Mouse (Mus musculus): ENCODE measurements around the gene Mettl26.

The Mettl26 gene

DNA sequence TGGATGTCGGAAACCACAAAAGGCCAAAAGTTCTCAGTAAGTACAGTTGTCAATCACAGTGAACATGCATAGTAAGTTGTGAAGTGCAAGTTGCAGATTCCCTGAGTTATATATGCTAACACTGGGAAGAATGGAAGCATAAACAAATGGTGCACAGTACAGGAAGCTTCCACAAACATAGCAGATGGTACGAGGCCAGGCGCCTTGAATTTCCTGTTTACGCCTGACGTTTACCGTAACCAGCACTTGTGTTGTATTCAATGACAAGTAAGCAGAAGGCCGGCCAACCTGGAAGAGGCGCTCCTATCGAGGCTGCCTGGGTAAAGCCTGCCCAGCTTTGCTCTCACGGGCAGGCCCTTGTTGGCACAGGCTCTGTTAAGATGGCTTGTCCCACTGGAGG is 12.6 kb downstream of the Mettl26 start:
- no peak for DNase-seq

DNA sequence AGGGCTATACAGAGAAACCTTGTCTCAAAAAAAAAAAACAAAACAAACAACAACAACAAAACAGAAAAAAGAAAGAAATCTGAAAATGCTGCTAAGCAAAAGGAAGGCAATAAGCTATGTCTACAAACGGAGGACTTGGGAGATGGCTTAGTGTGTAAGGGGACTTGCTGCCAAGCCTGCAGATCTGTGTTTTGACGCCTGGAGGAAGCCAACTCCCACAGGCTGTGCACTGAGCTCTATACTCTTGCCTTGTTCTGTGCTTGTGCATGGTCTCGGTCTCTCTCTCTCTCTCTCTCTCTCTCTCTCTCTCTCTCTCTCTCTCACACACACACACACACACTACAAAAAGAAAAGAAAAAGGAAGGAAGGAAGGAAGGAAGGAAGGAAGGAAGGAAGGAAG is 14.0 kb downstream of the Mettl26 start:
- DNase-seq, result no peak

DNA sequence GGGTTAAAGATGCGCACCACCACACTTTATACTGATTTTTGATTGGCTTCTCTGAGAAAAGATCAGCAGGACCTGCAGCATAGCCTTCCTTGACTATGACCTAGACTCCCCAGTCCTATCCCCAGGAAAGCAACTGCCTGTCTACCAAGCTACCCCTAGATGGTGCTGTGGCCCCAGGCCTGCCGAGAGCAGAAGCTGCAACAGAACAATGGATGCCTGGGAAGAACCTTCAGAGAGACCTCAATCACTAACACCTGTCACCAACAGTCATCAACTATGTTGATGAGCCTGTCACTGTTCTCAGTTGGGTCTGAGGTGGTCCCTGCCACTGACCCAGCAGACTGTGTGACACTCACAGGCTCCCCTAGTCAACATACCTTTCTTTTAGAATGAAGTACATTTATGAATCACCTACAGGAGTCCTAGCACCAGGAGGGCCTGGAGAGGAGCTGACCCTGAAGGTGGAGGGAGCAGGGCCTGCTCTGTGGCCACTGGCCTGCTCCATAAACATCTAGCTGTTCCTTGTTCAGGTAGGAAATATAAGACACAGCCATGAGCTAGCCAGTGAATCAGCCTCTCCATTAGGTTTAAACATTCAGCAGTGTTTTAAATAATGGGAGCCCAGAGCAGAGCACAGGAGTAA is 19.2 kb downstream of the Mettl26 start:
- peak; percentile 88 for DNase-seq

DNA sequence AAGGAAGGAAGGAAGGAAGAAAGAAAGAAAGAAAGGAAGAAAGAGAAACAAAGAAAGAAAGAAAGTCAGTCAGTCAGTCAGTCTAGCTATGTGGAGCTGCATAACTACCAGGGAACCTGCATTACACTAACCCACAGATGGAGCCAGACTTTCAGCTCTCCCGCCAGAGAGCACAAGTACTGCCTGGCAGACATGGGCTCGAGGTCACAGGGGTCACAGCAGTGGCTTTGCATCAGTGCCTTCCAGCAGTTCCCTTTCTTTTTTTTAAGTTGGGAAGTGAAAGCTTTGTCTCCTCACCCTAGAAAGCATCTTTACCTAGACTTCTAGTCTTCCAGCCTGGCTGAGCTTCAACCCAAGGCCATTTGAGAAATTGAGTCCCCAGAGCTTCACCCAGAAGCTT is 20.5 kb downstream of the Mettl26 start:
- peak; percentile 34 for DNase-seq

DNA sequence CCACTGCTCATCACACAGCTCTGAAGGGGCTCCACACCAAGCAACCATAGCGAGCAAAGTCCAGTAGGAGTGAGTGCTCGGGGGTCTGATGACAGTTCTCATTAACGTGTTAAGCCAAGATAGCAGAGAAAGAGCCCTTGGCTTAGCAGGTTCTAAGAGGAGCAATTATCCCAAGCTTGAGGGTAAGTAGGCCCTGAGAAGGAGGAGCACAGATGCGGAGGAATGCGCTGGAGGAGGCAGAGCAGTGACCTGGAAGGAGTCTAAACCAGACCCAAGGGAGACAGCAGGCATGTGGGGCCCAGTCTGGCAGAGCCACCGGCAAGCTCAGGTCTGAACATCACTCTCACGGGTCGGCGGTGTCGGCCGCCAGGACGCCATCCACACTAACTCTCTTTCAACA is 21.0 kb downstream of the Mettl26 start:
- DNase-seq, result peak; percentile 76

DNA sequence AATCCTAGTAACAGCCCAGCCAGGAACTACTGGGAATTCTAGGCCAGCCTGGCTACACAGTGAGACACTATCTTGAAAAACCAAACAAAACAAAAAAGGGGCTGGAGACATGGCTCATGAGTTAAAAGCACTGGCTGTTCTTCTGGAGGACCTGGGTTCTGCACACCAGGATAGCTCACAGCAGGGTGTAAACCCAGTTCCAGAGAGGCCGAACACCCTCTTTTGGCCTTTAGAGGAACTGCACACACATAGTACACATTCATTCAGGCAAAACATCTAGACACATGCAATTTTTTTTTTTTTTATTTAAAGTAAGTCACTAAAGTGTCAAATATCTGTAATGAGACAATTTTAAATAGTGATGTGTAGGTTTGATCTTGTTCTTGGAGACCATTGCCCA is 25.3 kb downstream of the Mettl26 start:
- no peak for DNase-seq

DNA sequence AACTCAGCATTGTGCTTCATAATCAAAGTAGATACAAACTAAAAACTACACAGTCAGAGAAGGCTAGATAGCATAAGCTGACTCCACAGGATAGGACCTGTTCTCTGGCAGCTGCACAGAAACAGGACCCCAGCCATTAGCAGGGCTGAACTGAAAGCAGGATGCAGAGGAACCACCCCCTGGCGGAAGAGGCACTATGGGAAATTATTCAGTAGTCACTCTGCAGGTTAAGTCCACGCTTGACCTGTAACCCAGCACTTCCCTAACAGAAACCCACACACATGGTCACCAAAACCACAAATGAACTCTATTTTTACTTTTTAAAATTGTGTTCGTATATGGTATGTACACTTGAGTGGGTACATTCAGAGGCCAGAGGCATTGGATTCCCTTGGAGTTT is 28.2 kb downstream of the Mettl26 start:
- DNase-seq, result no peak

DNA sequence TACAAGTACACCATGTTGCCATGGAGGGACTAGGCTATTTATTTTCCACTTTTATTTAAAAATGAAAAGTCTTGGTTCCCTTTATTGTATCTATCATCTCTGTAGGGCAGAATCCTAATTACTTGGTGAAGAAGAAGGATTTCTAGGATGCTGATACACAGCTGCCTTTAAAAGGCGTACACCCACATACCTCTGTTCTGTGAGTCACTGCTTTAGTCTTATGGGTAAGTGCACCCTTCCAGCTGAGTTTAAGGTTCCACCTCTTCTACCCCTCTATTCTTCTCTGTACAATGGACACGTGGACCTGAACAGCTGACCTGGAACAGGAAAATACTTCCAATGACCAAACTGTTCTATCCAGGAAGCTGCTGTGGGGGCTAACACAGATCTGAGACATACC is 32.8 kb downstream of the Mettl26 start:
- no peak for DNase-seq

DNA sequence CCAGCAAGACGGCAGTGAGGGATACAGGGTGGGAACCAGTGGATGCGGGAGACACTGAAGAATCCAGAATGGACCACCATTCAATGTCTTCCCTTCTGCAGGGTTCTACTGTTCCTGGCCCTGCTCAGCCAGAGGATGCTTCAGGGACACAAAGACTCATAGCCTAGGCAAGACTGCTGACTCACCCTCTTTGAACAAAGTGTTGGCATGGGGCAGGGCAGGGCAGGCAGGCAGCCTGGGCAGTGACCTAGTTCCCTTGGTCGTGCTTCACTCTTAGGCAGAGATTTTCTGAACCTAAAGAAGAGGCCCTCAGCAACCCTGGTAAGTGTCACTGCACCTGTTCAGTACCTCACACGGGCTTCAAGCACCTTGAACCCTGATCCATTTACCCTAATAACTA is 36.9 kb downstream of the Mettl26 start:
- DNase-seq, result peak; percentile 21

DNA sequence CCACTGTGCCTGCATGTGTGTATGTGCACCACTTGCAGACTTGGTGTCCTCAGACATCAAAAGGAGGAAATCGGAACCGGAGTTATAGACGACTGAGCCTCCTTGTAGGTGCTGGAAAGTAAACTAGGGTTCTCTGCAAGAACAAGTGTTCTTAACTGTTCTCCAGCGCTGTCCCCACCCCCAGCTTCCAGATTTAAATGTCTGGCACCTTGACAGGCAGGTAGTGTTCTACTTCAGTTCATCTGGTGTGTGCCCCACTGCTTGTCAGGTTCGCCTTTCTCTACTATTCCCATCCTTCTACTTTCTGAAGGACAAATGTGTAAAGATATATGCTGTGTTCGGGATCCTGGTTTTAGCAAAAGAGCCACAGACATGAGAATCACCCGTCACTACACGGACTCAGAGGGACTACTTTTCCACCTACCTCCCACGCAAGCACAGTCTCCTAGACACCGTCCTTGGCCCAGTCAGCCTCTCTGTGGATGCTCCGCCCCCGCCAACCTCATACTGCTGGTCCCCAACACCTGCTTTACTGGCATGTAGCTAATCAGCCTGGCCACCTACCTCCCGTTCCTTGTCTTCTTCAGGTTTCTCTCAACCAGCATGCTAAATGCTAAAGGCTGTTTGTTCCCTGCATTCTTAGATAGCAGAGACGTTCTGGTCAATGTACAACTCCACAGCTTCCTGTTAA is 38.5 kb downstream of the Mettl26 start:
- no peak for DNase-seq

DNA sequence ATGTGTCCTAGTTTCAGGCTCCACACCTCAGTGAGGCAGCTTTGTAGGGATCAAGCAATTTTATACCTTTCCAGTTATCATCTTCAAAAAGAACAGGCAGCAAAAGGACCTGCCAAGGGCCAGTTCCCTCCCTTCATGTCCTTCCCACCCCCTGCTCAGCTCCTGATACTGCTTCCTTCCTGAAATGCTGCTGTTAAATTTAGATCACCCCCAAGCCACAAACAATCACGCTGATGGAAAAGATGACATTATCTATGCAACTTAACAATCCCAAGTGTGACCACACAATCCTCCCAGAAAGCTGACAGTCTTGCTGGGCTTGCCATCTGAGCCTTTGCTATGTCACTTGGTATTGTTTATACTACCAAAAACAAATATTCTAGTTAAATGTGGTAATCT is 39.0 kb downstream of the Mettl26 start:
- DNase-seq, result no peak

DNA sequence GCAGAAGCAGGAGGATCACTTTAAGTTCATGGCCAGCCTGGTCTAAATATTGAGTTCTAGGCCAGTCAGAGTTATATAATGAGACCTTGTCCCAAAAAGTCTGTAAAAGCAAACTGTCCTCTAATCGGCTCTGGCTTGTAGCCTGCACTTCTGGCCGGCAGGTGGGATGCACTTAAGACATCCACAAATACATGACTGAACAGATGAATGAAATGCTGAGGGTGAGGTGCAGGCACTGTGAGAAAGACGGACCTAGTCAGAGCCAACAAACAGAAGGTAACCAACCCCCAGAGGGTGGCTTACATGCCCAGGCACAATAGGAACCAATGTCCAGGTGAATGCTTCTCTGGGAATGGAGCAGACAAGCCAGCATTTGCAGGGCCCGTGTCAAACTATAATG is 39.4 kb downstream of the Mettl26 start:
- no peak for DNase-seq

DNA sequence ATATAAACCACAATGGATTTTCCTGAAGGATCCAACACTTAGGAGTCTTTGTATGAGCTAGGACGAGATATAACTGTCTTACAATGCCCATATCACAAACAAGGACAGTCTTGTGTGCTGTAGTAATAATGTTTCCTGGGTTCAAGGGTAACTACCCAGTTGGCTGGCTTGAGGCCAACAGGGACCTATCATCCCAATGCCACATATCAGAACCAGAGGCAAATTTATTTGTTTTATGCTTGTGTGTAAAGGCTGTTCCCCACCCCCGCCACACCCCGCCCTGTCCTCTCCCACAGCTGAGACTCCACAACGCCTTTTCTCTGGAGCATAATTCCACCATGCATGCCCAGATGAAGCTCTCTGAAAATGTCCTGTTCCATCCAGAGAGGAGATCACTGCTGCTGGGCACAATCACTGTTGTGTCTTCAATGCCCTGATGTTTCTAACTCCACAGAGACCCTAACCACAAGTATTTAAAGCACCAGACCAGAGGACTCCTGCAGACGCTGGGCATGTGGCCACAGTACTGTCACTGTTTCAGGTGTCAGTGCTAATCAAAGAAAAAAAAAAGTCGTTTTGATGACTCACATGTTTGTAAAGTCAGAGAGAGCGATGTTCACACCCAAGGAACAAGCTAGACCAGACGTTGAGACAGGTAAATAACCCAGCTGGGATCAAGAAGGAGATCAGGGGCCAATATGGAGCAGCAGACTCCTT is 42.2 kb downstream of the Mettl26 start:
- DNase-seq, result no peak

DNA sequence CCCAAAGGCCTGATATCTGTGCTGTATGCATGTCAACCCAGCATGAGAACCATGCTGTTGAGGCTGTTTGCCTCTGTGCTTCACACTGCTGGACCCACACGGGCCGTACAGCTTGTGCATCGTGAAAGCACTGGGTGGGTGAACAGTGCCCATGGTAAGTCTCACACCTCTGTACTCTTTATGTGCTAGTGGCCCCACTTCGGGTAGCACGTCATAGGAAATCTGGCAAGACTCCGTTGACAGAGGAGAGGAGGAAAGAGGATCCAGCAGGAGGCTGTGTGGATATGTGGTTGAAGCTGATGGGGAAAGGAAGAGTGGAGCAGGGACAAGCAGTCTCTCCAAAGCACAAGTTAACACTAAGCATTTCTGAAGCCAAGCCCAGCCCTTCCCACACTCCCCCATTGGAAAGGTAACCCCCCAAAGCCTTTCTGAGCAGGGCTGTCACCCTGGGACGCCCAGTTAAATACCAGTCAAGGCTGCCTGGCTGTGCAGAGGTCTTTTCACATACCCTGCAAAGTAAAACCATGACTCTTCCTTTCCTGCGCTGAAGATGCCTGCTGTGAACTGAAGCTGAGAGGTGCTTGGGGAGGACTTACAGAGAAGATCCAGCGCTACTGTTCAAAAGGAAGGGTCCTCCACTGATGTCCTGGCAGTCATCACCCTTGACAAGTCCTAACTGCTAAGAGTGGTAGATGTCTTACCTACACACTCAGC is 43.3 kb downstream of the Mettl26 start:
- DNase-seq, result no peak

DNA sequence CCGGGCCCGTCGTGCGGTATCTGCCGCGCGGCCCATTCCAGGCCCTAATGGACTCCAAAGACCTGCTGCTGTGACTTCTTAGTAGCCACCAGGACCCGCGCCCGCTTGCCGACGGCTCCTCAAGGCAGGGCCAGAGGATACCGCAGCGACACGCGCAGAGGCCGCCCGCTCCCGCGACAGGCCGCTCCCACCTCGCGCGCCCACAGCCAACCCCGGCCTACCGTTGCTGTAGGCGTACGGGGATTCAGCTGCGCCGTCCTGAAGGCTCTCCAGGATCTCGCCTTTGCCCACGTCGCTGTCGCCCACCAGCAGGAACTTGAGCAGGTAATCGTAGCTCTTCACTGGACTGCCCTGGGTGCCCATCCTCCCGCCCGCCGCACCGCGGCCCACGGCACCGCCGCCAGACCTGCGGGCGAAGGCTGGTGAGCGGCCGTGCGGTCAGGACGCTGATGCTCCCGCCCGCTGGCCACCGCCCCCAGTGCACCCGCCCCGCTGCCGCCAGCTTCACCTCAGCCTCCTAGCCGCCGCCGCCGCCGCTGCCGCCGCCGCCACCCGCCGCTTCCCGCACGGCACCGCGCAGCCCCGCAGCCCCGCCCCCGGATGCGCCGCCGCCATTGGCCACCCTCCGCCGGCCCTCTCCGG is 44.4 kb downstream of the Mettl26 start, which contains the start of gene Rab40c:
TSS of gene Rab40c (minus strand) at position 584 of the 642 bp plus-strand sequence.
- DNase-seq, result no peak

DNA sequence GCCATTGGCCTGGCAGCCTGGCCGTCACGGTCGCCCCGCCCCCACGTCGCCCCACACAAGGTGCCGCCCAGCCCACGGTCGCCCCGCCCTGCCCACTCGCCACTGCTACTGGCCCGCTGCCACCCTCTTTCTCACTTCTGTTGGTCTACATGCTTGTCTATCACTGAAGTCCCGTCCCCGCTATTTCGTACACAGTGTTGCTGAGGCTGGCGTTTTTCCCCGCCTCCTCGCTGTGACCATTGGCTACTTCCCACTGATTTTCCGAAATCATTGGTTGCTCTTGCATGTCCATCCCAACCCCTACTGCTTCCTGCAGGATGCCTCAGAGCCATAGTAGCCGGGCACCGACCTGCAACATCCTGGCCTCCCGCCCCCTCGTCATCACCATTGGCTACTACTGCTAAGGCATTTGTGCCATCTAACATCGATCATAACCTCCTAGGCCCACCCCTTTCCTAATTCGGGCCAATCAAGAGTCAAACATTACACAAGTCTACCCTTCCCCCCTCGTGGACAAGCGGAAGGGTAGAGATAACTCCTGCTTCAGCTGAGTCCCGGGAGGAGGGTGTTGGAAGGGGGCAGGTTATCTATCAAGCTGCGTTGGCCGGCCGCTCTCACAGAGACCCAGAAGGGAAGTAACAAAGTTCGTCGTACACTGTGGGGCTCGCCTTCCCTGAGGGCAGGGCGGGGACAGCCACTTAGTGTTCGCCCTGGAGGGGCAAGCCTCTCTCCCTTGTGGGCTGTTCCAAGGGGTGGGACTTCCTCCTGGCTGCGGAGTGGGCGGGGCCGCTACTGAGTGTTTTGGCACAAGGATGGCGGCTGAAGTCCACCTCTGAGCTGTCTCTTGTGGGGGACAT is 45.1 kb downstream of the Mettl26 start:
- DNase-seq, result peak; percentile 100

DNA sequence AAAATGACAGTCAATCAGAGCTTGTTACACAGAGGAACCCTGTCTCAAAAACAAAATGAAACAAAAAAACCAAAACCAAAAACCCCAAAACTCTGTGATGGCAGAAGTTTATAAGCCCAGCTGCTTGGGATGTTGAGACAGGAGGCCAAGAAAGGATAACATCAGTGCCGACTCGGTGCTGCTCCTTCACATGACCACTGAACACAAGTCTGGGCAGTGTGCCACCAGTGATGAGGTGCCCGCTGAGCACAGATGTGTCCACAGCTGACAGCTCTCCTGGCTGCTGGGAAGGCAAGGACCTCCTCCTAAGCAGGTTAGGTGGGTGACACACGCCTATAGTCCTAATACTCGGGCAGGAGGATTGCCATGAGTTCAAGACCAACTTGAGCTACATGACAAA is 47.2 kb downstream of the Mettl26 start:
- no peak for DNase-seq

DNA sequence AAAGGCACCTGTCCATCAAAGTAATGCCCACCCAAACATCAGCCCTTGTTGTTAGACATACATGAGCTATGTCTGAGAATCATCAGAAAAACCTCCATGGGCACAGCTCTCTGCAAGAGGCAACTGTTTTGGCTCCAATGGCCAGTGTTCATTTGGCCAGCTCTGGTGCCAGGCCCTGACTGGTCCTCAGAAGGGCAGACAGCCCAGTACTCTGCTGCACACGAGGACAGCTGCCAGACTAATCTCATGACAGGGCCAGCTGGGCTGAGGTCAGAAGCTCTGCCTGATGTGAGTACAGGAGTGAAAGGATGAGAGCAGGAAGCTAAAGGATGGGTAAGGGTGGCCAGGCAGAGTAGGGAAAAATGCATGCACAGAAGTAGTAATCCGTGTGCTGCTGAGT is 50.5 kb downstream of the Mettl26 start:
- no peak for DNase-seq

Data from retina, postnatal 1 day (tissue).